Mouse (Mus musculus) cerebellum, postnatal 25 days (tissue): ENCODE data around the gene Lmntd2.

ENCODE experiments used
- DNase-seq, 2 experiments: peaks; one replicate each; pipeline ENCODE4 v3.0.0; 2021; ENCODE audit warnings: mixed read lengths in 2 of 2

Gene Lmntd2

GRCm38 (mm10) chr7:141190220-141190619, 23.7 kb downstream of the Lmntd2 start:
- DNase-seq, result no peak

DNA sequence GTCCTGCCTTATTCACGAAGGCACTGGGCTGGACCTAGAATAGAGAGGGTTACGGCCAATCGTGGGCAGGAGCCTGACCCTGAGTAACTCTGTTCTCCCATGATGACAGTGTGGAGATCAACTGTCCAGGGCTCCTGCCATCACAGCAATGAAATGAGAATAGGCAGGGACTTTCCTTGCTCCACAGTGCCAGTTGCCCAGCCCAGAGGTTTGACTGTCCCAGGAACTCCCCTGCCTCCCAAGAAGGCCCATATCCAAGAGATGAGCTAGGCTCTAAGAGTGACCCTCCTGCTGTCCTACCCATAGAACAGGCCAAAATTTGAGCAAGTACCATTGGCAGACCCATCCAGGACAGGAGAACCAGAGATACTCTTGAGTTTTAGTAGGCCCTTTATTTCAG, 25.1 kb downstream of the Lmntd2 start:
- DNase-seq, result no peak

GRCm38 (mm10) chr7:141188194-141188593, 25.7 kb downstream of the Lmntd2 start:
- DNase-seq, result no peak

- DNase-seq, result peak; percentile 89 to 93
These were observed 37.7 kb downstream of the Lmntd2 start for GRCm38 (mm10) chr7:141176173-141176572.

DNA sequence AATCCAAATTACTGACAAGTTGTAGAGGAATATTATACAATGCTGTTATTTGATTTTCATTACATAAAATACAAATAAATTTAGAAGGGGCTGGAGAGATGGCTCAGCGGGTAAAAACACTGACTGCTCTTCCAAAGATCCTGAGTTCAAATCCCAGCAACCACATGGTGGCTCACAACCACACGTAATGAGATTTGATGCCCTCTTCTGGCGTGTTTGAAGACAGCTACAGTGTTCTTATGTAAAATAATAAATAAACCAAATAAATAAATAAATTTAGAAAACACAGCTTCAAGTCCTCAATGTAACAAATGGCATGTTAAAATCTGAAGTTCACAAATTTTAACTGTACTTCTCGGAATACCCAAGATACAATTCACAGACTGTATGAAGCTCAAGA, 38.8 kb downstream of the Lmntd2 start:
- DNase-seq, result no peak

DNA sequence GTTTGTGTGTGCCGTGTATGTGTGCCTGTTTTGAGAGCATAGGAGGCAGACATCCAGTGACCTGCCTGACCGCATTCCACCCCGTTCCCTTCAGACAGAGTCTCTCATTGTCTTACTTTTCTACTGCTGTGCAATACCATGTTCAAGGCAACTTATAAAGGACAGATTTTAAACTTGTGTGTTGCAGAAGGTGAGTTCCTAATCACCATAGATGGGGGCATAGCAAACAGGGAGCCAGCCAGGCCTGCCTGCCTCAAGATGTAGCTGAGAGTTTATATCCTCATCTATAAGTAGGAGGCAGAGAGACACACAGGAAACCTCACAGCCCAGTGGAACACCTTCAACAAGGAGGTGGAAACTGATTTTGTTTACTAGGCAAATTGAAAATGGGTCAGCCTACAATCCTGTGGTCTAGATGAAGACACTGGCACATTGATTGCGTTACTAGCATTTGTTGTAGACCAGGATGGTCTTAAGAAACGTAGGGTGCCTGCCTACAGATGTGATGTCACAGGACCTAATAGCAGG, 40.5 kb downstream of the Lmntd2 start:
- no peak for DNase-seq

- DNase-seq, result peak; percentile 92 to 94
These were observed 41.5 kb downstream of the Lmntd2 start, which contains the start of gene Rnh1 for GRCm38 (mm10) chr7:141172116-141173006. Gene Rnh1 (minus strand): TSS chr7:141172857.

DNA sequence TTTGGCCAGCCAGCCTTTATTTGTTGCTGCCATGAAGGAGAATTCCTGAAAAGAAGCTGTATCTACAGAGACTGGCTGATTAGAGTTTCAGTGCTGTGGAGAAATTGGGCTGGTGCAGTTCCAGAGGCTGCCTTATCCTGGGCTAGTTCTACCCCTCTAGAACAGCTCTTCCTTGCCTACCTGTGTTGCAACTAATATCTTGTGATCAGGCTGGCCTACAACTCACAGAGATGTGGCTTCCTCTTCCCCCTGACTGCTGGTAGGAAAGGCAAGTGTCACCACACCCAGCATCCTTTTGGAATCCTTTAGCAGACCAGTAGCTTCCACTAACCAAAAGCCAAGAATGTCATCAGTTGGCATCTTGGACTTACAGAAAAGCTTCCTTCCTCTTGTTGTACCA, 44.0 kb downstream of the Lmntd2 start:
- DNase-seq, result no peak

GRCm38 (mm10) chr7:141169300-141169699, 44.6 kb downstream of the Lmntd2 start:
- DNase-seq, result no peak

DNA sequence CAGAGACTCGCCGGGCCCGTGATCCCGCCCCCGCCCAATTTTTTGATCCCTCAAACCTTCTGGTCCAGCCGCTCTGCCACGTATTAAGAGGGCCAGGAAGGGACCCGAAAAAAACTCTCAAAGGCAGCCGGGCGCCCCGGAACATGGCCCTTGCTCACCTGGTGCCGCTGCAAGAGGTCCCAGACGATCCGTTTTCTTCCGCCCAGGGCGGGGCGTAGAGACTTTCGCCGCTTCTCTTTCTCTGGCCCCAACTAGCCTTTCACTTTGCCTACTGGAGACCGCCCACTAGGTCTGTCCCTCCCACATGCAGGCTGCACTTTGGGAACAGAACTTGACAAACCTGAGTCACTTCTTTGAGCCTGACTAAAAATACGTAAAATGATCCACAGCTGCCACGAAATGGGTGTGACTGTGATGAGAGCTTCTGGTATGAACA, 45.3 kb downstream of the Lmntd2 start:
- peak in 1 of 2 experiments; percentile 45 for DNase-seq

DNA sequence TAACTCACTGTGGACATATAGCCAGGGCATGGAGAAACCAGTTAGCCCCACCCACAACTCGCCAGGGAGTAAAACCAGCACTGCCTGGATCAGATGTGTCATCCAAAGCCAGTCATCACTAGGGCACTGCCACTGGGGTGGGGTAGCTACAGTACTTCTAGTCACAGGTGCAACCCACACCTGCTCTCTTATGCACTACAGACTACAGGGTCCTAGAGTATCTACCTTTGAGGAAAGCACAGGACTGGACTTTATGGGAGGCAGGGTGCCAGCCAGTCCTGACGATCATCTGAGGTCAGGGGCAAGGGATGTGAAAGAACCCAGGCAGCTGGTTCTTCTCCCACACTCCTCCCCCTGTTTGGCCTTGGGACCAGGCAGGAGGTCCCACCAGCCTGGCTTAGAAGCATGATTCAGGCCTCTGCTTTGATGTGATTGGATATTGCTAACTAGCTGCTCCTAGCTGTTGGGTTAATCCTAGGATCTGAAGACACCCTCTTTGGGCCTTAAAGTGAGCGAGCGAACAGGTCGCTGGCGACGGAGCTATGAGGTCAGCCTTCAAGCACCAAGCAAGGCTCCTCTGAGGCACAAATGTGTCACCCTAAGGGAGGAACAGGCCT, 45.9 kb downstream of the Lmntd2 start:
- no peak for DNase-seq

- DNase-seq, result no peak
These were observed 49.0 kb downstream of the Lmntd2 start for GRCm38 (mm10) chr7:141164850-141165249.

GRCm38 (mm10) chr7:141164397-141164796, 49.5 kb downstream of the Lmntd2 start:
- no peak for DNase-seq
